Mouse (Mus musculus) splenic B cell, adult 2 months (primary cell): Measurements from ENCODE around the gene Serpina9.

ENCODE experiments used
- DNase-seq: peaks from one replicate; pipeline ENCODE4 v3.0.0-alpha.2; 2011; ENCODE audit warnings: low read depth, low spot score
- H3K27me3 ChIP-seq: 2 replicates; pipeline ENCODE4 v1.6.1; 2012; ENCODE audit warnings: mild to moderate bottlenecking, low read length, moderate library complexity, mixed read lengths; ENCODE audit not compliant: control insufficient read depth, poor library complexity, insufficient read depth, severe bottlenecking
- H3K36me3 ChIP-seq: 2 replicates; pipeline ENCODE4 v1.6.1; 2012; ENCODE audit warnings: mild to moderate bottlenecking, low read length, moderate library complexity, mixed read lengths; ENCODE audit not compliant: control insufficient read depth, poor library complexity, insufficient read depth, severe bottlenecking

Serpina9 gene

DNA sequence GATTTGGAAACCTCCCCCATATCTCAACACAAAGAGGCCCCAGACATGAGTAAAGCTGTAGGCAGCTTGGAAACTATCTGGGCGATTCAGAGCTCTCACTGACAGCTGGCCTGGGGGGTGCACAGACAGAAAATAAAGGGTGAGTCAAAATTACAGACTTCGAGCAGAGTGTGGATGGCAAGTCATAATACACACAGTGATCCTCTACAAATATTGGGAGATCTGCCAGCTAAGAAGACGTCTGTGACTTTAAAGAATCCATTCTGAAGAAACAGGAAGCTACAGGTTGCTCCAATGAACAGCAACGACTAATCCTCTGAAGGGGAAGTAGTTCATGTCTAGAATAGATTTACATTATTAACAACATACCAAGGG, 10.3 kb downstream of the Serpina9 start:
- no peaks in the 10 kb centered on the region for H3K36me3 ChIP-seq
- DNase-seq: peak; percentile 8
- no peaks in the 10 kb centered on the region for H3K27me3 ChIP-seq

GRCm38 (mm10) chr12:104002569-104003237, 10.9 kb downstream of the Serpina9 start:
- no peak for DNase-seq
- H3K27me3 ChIP-seq: no peaks in the 10 kb centered on the region
- no peaks in the 10 kb centered on the region for H3K36me3 ChIP-seq

GRCm38 (mm10) chr12:104000594-104000993, 13.0 kb downstream of the Serpina9 start:
- no peaks in the 10 kb centered on the region for H3K36me3 ChIP-seq
- H3K27me3 ChIP-seq: no peaks in the 10 kb centered on the region
- DNase-seq: no peak

GRCm38 (mm10) chr12:103999611-104000010, 13.9 kb downstream of the Serpina9 start:
- H3K27me3 ChIP-seq: no peaks in the 10 kb centered on the region
- no peaks in the 10 kb centered on the region for H3K36me3 ChIP-seq
- no peak for DNase-seq

GRCm38 (mm10) chr12:103996513-103996912, 17.0 kb downstream of the Serpina9 start:
- DNase-seq: no peak
- H3K36me3 ChIP-seq: no peaks in the 10 kb centered on the region

DNA sequence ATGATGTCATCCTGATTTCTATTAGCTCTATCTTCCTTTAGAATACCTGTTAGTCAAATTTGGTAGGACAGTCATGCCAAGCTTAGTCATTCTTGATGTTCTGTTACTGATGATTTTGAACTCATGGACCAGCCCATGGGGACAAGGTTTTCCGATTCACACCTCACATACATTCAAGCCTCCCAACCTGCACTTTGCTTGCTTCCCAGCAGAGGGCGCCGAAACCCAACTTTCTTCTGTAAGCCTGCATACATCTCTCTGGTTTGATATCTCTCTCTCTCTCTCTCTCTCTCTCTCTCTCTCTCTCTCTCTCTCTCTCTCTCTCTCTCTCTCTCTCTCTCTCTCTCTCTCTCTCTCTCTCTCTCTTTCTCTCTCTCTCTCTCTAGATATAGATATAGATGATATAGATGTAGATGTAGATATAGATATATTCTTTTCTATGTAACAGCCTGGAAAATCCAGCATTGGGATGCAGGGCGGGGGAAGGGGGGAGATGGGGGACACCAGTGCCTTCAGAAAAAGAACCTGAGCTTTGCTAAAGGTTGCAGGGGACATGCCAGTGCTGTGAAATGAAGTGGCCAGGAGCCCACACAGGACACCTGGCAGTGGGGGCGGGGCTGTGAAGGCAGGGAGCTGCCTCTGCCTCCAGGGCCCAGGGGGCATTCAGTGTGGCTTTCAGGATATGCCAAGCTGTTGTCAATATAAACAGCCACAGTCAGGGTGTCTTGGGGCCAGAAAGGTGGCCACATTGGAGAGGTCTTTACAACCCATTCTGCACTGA, 18.1 kb downstream of the Serpina9 start:
- H3K27me3 ChIP-seq: no peaks in the 10 kb centered on the region
- no peaks in the 10 kb centered on the region for H3K36me3 ChIP-seq
- DNase-seq: peak; percentile 69

More at GRCm38 (mm10) chr12:103996513-103996912, 17.0 kb downstream of the Serpina9 start:
- H3K27me3 ChIP-seq: no peaks in the 10 kb centered on the region

DNA sequence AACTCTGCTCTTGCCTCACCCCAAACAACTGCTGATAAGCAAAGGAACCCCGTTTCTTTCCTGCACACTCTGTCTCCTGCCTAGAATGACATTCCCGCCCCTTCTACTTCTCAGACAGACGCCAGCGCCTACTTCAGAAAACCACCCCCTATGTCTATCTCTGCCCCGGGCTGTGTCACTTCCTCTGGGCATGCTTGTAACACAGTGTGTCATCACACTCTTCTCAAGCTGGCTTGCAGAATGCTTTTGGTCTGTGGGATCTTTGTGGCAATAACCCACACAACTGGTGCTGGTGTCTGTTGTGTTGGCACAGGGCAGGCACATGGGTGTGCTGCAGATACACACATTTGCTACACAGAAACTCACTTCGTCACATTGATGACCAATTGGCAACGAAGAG, 20.6 kb downstream of the Serpina9 start:
- Histone ChIP-seq H3K36me3 (no peaks in the 10 kb centered on the region), H3K27me3 (no peaks in the 10 kb centered on the region)
- no peak for DNase-seq

DNA sequence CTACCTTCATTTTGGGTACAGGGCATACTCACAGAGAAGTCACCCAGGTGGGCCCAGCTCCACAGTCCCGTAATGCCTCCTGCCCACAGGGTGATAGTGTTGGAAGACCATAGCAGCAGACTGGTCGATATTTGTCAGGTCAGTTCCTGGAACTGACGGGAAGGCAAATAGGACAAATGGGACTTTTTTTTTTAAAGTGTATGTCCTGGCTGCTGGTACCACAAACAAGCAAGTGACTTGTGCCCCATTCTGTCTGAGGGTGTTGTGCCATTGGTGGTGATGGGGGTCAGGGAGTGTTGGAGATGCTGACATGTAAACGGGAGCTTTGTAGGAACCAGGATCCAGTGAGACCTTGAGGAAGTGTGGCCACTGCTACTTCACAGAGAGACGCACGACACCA, 23.7 kb downstream of the Serpina9 start, which contains the start of gene Serpina11:
Gene Serpina11 (minus strand): TSS at position 101 of the 400 bp plus-strand sequence.
- H3K36me3 ChIP-seq: no peaks in the 10 kb centered on the region
- DNase-seq: no peak
- H3K27me3 ChIP-seq: no peaks in the 10 kb centered on the region

GRCm38 (mm10) chr12:103989514-103989767, 24.1 kb downstream of the Serpina9 start:
- DNase-seq: no peak
- H3K27me3 ChIP-seq: no peaks in the 10 kb centered on the region
- no peaks in the 10 kb centered on the region for H3K36me3 ChIP-seq

- no peaks in the 10 kb centered on the region for H3K27me3 ChIP-seq
- DNase-seq: no peak
- H3K36me3 ChIP-seq: no peaks in the 10 kb centered on the region
These were observed 24.6 kb downstream of the Serpina9 start for GRCm38 (mm10) chr12:103988754-103989513.

DNA sequence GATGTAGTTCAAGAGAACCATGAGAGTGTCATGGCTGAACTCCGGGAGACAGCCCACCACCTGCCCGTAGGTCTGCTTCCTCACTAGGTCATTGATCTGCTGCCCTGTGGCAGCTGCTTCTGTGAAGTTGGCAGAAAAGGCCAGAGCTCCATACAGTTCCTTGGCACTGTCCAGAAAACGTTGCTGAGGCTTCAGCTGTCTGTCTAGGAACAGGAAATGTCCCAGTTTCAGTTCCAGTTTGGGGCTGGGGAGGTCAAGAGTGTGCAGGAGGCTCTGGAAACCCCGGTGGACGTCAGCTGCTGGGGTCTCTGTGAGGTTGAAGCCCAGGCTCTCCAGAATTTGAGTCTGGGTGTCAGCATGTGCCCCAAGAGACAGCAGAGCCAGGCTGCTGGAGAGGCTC, 27.7 kb downstream of the Serpina9 start:
- no peak for DNase-seq
- no peaks in the 10 kb centered on the region for H3K36me3 ChIP-seq
- no peaks in the 10 kb centered on the region for H3K27me3 ChIP-seq

DNA sequence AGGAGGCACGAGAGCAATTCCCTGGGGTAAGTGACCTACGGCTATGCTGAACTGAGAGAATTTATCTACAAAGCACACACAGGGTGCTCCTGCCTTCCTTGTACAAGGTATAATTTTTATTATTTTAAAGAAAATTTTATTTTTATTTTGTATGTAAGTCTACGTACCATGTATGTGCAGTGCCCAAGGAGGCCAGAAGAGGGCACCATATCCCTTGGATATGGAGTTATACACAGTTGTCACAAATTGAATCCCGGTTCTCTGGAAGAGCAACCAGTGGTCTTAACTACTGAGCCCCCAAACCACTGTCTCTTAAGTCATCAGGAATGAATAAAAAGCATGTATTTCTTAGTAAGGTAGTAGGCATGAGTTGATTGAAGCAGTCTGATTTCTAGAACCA, 28.6 kb downstream of the Serpina9 start:
- H3K36me3 ChIP-seq: no peaks in the 10 kb centered on the region
- peak; percentile 34 for DNase-seq
- H3K27me3 ChIP-seq: no peaks in the 10 kb centered on the region

GRCm38 (mm10) chr12:103981646-103982360, 31.8 kb downstream of the Serpina9 start:
- Histone ChIP-seq H3K27me3 (no peaks in the 10 kb centered on the region), H3K36me3 (no peaks in the 10 kb centered on the region)
- DNase-seq: no peak

GRCm38 (mm10) chr12:103978294-103978693, 35.3 kb downstream of the Serpina9 start:
- DNase-seq: no peak
- no peaks in the 10 kb centered on the region for H3K36me3 ChIP-seq
- no peaks in the 10 kb centered on the region for H3K27me3 ChIP-seq
